ENCODE assay signal across 19 mouse cellular contexts in genomic region chr3:104577228-104577927, GRCm38 (mm10).
DNase-seq lines count a peak whose midpoint lies in the region; ATAC-seq and TF ChIP-seq lines count a peak whose summit lies in the region.
"Had no signal": no experiment of that assay in that cellular context is flagged by ENCODE, and none has a peak within 500 bp of the region (broad histone marks: within the 10 kb centered on the region; RNA-seq: fewer than 3 reads in every experiment).

No protein-coding gene starts in this region.

- H3K27ac ChIP-seq in liver, embryonic 12.5 days, result no peak overlapping the region
- H3K27ac ChIP-seq in thymus, adult 2 months (ENCODE audit: control insufficient read depth, insufficient read depth, low read length), result peak overlapping the region; percentile 56
- H3K27ac ChIP-seq in liver, embryonic 13.5 days, result no peak overlapping the region
- H3K27ac ChIP-seq in heart, embryonic 10.5 days, result no peak overlapping the region
- H3K27ac ChIP-seq: embryonic facial prominence, embryonic 13.5 days; forebrain, embryonic 12.5 days; hindbrain, embryonic 10.5 days had no signal

- H3K9me3 ChIP-seq in liver, embryonic 12.5 days (replicated peaks), result no peaks in the 10 kb centered on the region
- H3K9me3 ChIP-seq in liver, embryonic 13.5 days (replicated peaks), result no peaks in the 10 kb centered on the region
- H3K9me3 ChIP-seq in heart, embryonic 10.5 days, result no peaks in the 10 kb centered on the region
- H3K9me3 ChIP-seq: embryonic facial prominence, embryonic 13.5 days; forebrain, embryonic 12.5 days; heart, embryonic 12.5 days; hindbrain, embryonic 10.5 days had no signal

- no peak for TF ChIP-seq CTCF in thymus, adult 2 months (IDR thresholded peaks at IDR 0.05; ENCODE audit: borderline replicate concordance, control insufficient read depth, extremely low read depth, insufficient read depth, low read length, poor library complexity)

- no peaks in the 10 kb centered on the region for H3K36me3 ChIP-seq in liver, embryonic 12.5 days
- H3K36me3 ChIP-seq in thymus, adult 2 months (ENCODE audit: control insufficient read depth, insufficient read depth, low read length), result no peaks in the 10 kb centered on the region
- no peaks in the 10 kb centered on the region for H3K36me3 ChIP-seq in liver, embryonic 13.5 days
- H3K36me3 ChIP-seq in heart, embryonic 10.5 days, result no peaks in the 10 kb centered on the region
- H3K36me3 ChIP-seq: embryonic facial prominence, embryonic 13.5 days; forebrain, embryonic 12.5 days; heart, embryonic 12.5 days; hindbrain, embryonic 10.5 days had no signal

- H3K4me1 ChIP-seq in liver, embryonic 12.5 days, result peaks cover 11% of the 10 kb centered on the region
- H3K4me1 ChIP-seq in thymus, adult 2 months (replicated peaks; ENCODE audit: control insufficient read depth, insufficient read depth, low read length), result peaks cover 12% of the 10 kb centered on the region
- peaks cover 10% of the 10 kb centered on the region for H3K4me1 ChIP-seq in liver, embryonic 13.5 days (replicated peaks)
- peaks cover 5% of the 10 kb centered on the region; the same call in 1 of the 2 replicates for H3K4me1 ChIP-seq in heart, embryonic 10.5 days
- H3K4me1 ChIP-seq: embryonic facial prominence, embryonic 13.5 days; forebrain, embryonic 12.5 days; hindbrain, embryonic 10.5 days had no signal

- no peaks in the 10 kb centered on the region for H3K27me3 ChIP-seq in liver, embryonic 12.5 days (replicated peaks)
- no peaks in the 10 kb centered on the region for H3K27me3 ChIP-seq in thymus, adult 2 months (ENCODE audit: control insufficient read depth, insufficient read depth, low read length)
- no peaks in the 10 kb centered on the region; the same call in 1 of the 2 replicates for H3K27me3 ChIP-seq in liver, embryonic 13.5 days
- no peaks in the 10 kb centered on the region for H3K27me3 ChIP-seq in heart, embryonic 10.5 days (ENCODE audit: insufficient read depth, poor library complexity, severe bottlenecking)
- H3K27me3 ChIP-seq: embryonic facial prominence, embryonic 13.5 days; forebrain, embryonic 12.5 days; heart, embryonic 12.5 days had no signal

- H3K4me2 ChIP-seq in liver, embryonic 12.5 days, result no peak overlapping the region
- no peak overlapping the region for H3K4me2 ChIP-seq in liver, embryonic 13.5 days
- H3K4me2 ChIP-seq: embryonic facial prominence, embryonic 13.5 days; forebrain, embryonic 12.5 days; heart, embryonic 12.5 days had no signal

- TF ChIP-seq POLR2A in thymus, adult 2 months (IDR thresholded peaks at IDR 0.05; ENCODE audit: control insufficient read depth, extremely low read depth, insufficient read depth, low read length, poor library complexity), result no peak

- H3K9ac ChIP-seq in liver, embryonic 12.5 days, result no peak overlapping the region
- H3K9ac ChIP-seq in liver, embryonic 13.5 days, result no peak overlapping the region
- H3K9ac ChIP-seq: embryonic facial prominence, embryonic 13.5 days; forebrain, embryonic 12.5 days; heart, embryonic 12.5 days had no signal

- peak; percentile 75 for ATAC-seq in liver, embryonic 12.5 days
- ATAC-seq in liver, embryonic 13.5 days (ENCODE audit: low read depth), result peak; percentile 73
- peak; percentile 50 for ATAC-seq in megakaryocyte progenitor cell, adult 5-6 weeks (replicated peaks; ENCODE audit: poor library complexity)
- ATAC-seq in inflammation-experienced regulatory T-cells, adult 6 months, result no peak
- ATAC-seq: forebrain, embryonic 16.5 days had no signal

- no peak for DNase-seq in liver
- no peak for DNase-seq in thymus, adult 2 months
- DNase-seq in thymus, postnatal 4 days, result no peak
- no peak for DNase-seq in liver, embryonic 13.5 days
- DNase-seq in heart, embryonic 10.5 days (ENCODE audit: low spot score), result no peak
- DNase-seq: adrenal gland, postnatal 10 days; cerebellum, adult 11-12 months; cerebellum, adult 9-10 months; cerebellum, postnatal 25 days; gastrocnemius, postnatal 10 days; heart, adult 18-20 months had no signal

- no peak overlapping the region for H3K4me3 ChIP-seq in liver, embryonic 12.5 days
- no peak overlapping the region for H3K4me3 ChIP-seq in thymus, adult 2 months (ENCODE audit: control insufficient read depth, insufficient read depth, low read length)
- no peak overlapping the region for H3K4me3 ChIP-seq in liver, embryonic 13.5 days (replicated peaks)
- H3K4me3 ChIP-seq in heart, embryonic 10.5 days, result no peak overlapping the region
- H3K4me3 ChIP-seq: embryonic facial prominence, embryonic 13.5 days; forebrain, embryonic 12.5 days; heart, embryonic 12.5 days; hindbrain, embryonic 10.5 days had no signal

- WGBS in liver, embryonic 12.5 days (ENCODE audit: insufficient replicate concordance), result 46% methylated on average over 5 of the region's 5 CpGs
- WGBS in thymus, adult 2 months, result 50% methylated on average over 5 of the region's 5 CpGs
- WGBS in liver, embryonic 13.5 days (ENCODE audit: insufficient replicate concordance), result 34% methylated on average over 5 of the region's 5 CpGs
- 59% methylated on average over 5 of the region's 5 CpGs for WGBS in heart, embryonic 10.5 days
